Mouse (Mus musculus): ENCODE measurements around the gene Zfp874a.
"Not testable (repeated sequence)": the region's sequence is repeated elsewhere in the genome, so short reads cannot be mapped to it uniquely, and the experiment has no call there.

Gene Zfp874a

GRCm38 (mm10) chr13:67451172-67452020, at the start of gene Zfp874a:
Gene Zfp874a, minus strand, starts transcription at chr13:67451624.
- DNase-seq = peak; percentile 88

- no peak for DNase-seq
These were observed 49.5 kb upstream of the Zfp874a start for GRCm38 (mm10) chr13:67500908-67501307.

GRCm38 (mm10) chr13:67500084-67500719, 48.8 kb upstream of the Zfp874a start, which contains the start of gene Zfp58:
Gene Zfp58, minus strand, starts transcription at chr13:67500555.
- peak; percentile 75 for DNase-seq

- DNase-seq = no peak
These were observed 44.2 kb upstream of the Zfp874a start for GRCm38 (mm10) chr13:67495631-67496030.

GRCm38 (mm10) chr13:67484424-67484811, 33.0 kb upstream of the Zfp874a start:
- DNase-seq = no peak

- DNase-seq = peak; percentile 83
These were observed 32.4 kb upstream of the Zfp874a start, which contains the start of gene Zfp874b for GRCm38 (mm10) chr13:67483625-67484423. Gene Zfp874b, minus strand, starts transcription at chr13:67484258.

GRCm38 (mm10) chr13:67481528-67481927, 30.1 kb upstream of the Zfp874a start:
- no peak for DNase-seq

GRCm38 (mm10) chr13:67469274-67469673, 17.9 kb upstream of the Zfp874a start:
- DNase-seq = no peak

GRCm38 (mm10) chr13:67463506-67464185, 12.2 kb upstream of the Zfp874a start:
- not testable (repeated sequence) for DNase-seq

GRCm38 (mm10) chr13:67452021-67452309, 541 bp upstream of the Zfp874a start:
- DNase-seq = no peak

- not testable (repeated sequence) for DNase-seq
These were observed 14.3 kb downstream of the Zfp874a start for GRCm38 (mm10) chr13:67437095-67437494.

- DNase-seq = no peak
These were observed 23.3 kb downstream of the Zfp874a start for GRCm38 (mm10) chr13:67428116-67428515.

GRCm38 (mm10) chr13:67425699-67426098, 25.7 kb downstream of the Zfp874a start:
- not testable (repeated sequence) for DNase-seq

GRCm38 (mm10) chr13:67422532-67422931, 28.9 kb downstream of the Zfp874a start:
- not testable (repeated sequence) for DNase-seq

- DNase-seq = peak; percentile 22
These were observed 30.1 kb downstream of the Zfp874a start, which contains the start of gene Zfp459 for GRCm38 (mm10) chr13:67421207-67421857. Gene Zfp459, minus strand, starts transcription at chr13:67421418.

- no peak for DNase-seq
These were observed 30.7 kb downstream of the Zfp874a start for GRCm38 (mm10) chr13:67420558-67421206.

- DNase-seq = no peak
These were observed 34.6 kb downstream of the Zfp874a start for GRCm38 (mm10) chr13:67416811-67417210.

- DNase-seq = no peak
These were observed 35.7 kb downstream of the Zfp874a start for GRCm38 (mm10) chr13:67415759-67416158.

GRCm38 (mm10) chr13:67413634-67414033, 37.8 kb downstream of the Zfp874a start:
- DNase-seq = not testable (repeated sequence)

GRCm38 (mm10) chr13:67399183-67399903, 52.1 kb downstream of the Zfp874a start, which contains the start of gene Zfp429:
Gene Zfp429, minus strand, starts transcription at chr13:67399819.
- peak; percentile 63 for DNase-seq

GRCm38 (mm10) chr13:67376255-67376654, 75.2 kb downstream of the Zfp874a start:
- DNase-seq = not testable (repeated sequence)
